Comparison of ENCODE assay signal across 29 mouse cellular contexts in genomic region chr19:16858646-16859045, GRCm38 (mm10). TPM values are rescaled to one million over a fixed set of nuclear protein-coding genes. Genes with fewer than 3 reads are reported as not detected.
DNase-seq lines count a peak whose midpoint lies in the region; ATAC-seq and TF ChIP-seq lines count a peak whose summit lies in the region.
"Had no signal": no experiment of that assay in that cellular context is flagged by ENCODE, and none has a peak within 500 bp of the region (broad histone marks: within the 10 kb centered on the region; RNA-seq: fewer than 3 reads in every experiment).

No protein-coding gene starts in this region.

- 39% methylated on average over 4 of the region's 4 CpGs for WGBS in embryonic facial prominence, embryonic 14.5 days
- WGBS in embryonic facial prominence, embryonic 10.5 days: 63% methylated on average over 4 of the region's 4 CpGs
- WGBS in forebrain, postnatal 0 days: 38% methylated on average over 4 of the region's 4 CpGs
- WGBS in forebrain, embryonic 10.5 days: 49% methylated on average over 4 of the region's 4 CpGs
- 40% methylated on average over 4 of the region's 4 CpGs for WGBS in midbrain, embryonic 11.5 days
- WGBS in midbrain, postnatal 0 days: 36% methylated on average over 4 of the region's 4 CpGs

- no peaks in the 10 kb centered on the region for H3K4me1 ChIP-seq in embryonic facial prominence, embryonic 14.5 days (ENCODE audit: control insufficient read depth, insufficient read depth, low read length)
- no peaks in the 10 kb centered on the region for H3K4me1 ChIP-seq in embryonic facial prominence, embryonic 10.5 days
- H3K4me1 ChIP-seq in forebrain, postnatal 0 days (ENCODE audit: insufficient read depth): no peaks in the 10 kb centered on the region
- no peaks in the 10 kb centered on the region for H3K4me1 ChIP-seq in forebrain, embryonic 10.5 days
- H3K4me1 ChIP-seq in midbrain, embryonic 11.5 days (ENCODE audit: control insufficient read depth, insufficient read depth, low read length): no peaks in the 10 kb centered on the region
- no peaks in the 10 kb centered on the region for H3K4me1 ChIP-seq in midbrain, postnatal 0 days (ENCODE audit: insufficient read depth, low read length)
- H3K4me1 ChIP-seq: embryonic facial prominence, embryonic 12.5 days; embryonic facial prominence, embryonic 15.5 days; forebrain, embryonic 13.5 days had no signal

- no peak overlapping the region for H3K4me2 ChIP-seq in embryonic facial prominence, embryonic 14.5 days (ENCODE audit: low read depth, low read length)
- no peak overlapping the region for H3K4me2 ChIP-seq in forebrain, postnatal 0 days (ENCODE audit: low read depth)
- no peak overlapping the region for H3K4me2 ChIP-seq in midbrain, embryonic 11.5 days
- H3K4me2 ChIP-seq in midbrain, postnatal 0 days (ENCODE audit: low read depth, low read length, poor library complexity, severe bottlenecking): no peak overlapping the region
- H3K4me2 ChIP-seq: embryonic facial prominence, embryonic 12.5 days; embryonic facial prominence, embryonic 15.5 days; forebrain, embryonic 13.5 days had no signal

- no peak for TF ChIP-seq CTCF in forebrain, postnatal 0 days (IDR thresholded peaks at IDR 0.05; ENCODE audit: low read depth)
- no peak for TF ChIP-seq CTCF in midbrain, postnatal 0 days (IDR thresholded peaks at IDR 0.05)

- peak; percentile 66 for DNase-seq in embryonic facial prominence, embryonic 14.5 days (ENCODE audit: low spot score)
- no peak for DNase-seq in embryonic facial prominence, embryonic 10.5 days (ENCODE audit: low spot score)
- no peak for DNase-seq in forebrain, postnatal 0 days
- DNase-seq in forebrain, embryonic 10.5 days (ENCODE audit: extremely low spot score, low spot score): no peak
- DNase-seq in midbrain, embryonic 11.5 days (ENCODE audit: low spot score, missing footprints): peak; percentile 82
- no peak for DNase-seq in midbrain, postnatal 0 days (ENCODE audit: low spot score)
- DNase-seq: adrenal gland, adult 8-10 months; adrenal gland, postnatal 14 days; adrenal gland, postnatal 36 days; B cell, adult 2 months; cerebellum, adult 11 months; cerebellum, adult 18-20 months; cerebellum, adult 8-10 months; cerebellum, adult 9-11 months; cerebellum, postnatal 14 days; cerebellum, postnatal 36 days; embryo, embryonic 11 days had no signal

- no peaks in the 10 kb centered on the region for H3K27me3 ChIP-seq in embryonic facial prominence, embryonic 14.5 days (replicated peaks; ENCODE audit: control insufficient read depth, insufficient read depth, low read length)
- peaks cover 20% of the 10 kb centered on the region for H3K27me3 ChIP-seq in embryonic facial prominence, embryonic 10.5 days (replicated peaks; ENCODE audit: low read depth, poor library complexity, severe bottlenecking)
- H3K27me3 ChIP-seq in forebrain, postnatal 0 days (ENCODE audit: insufficient read depth, low read length): no peaks in the 10 kb centered on the region; the same call in 1 of the 2 replicates
- peaks cover 19% of the 10 kb centered on the region for H3K27me3 ChIP-seq in forebrain, embryonic 10.5 days (ENCODE audit: poor library complexity, severe bottlenecking)
- H3K27me3 ChIP-seq in midbrain, embryonic 11.5 days (ENCODE audit: control insufficient read depth, insufficient read depth, low read length): no peaks in the 10 kb centered on the region; the same call in 1 of the 2 replicates
- 0 out of 2 replicates have a peak, but pooled peaks cover 2% of the 10 kb centered on the region for H3K27me3 ChIP-seq in midbrain, postnatal 0 days (ENCODE audit: insufficient read depth, low read length)
- H3K27me3 ChIP-seq: CH12.LX; embryonic facial prominence, embryonic 15.5 days; Patski had no signal

- H3K27ac ChIP-seq in embryonic facial prominence, embryonic 14.5 days (replicated peaks; ENCODE audit: low read depth, low read length): no peak overlapping the region
- H3K27ac ChIP-seq in embryonic facial prominence, embryonic 10.5 days (replicated peaks): no peak overlapping the region
- no peak overlapping the region for H3K27ac ChIP-seq in forebrain, postnatal 0 days (ENCODE audit: low read depth, low read length)
- H3K27ac ChIP-seq in forebrain, embryonic 10.5 days: no peak overlapping the region
- no peak overlapping the region for H3K27ac ChIP-seq in midbrain, embryonic 11.5 days (ENCODE audit: low read depth, low read length)
- no peak overlapping the region for H3K27ac ChIP-seq in midbrain, postnatal 0 days (ENCODE audit: low read depth, low read length)
- H3K27ac ChIP-seq: embryonic facial prominence, embryonic 12.5 days; embryonic facial prominence, embryonic 15.5 days; forebrain, embryonic 13.5 days had no signal

- no peaks in the 10 kb centered on the region for H3K36me3 ChIP-seq in embryonic facial prominence, embryonic 14.5 days (ENCODE audit: control insufficient read depth, insufficient read depth, low read length)
- H3K36me3 ChIP-seq in embryonic facial prominence, embryonic 10.5 days (replicated peaks): no peaks in the 10 kb centered on the region
- no peaks in the 10 kb centered on the region for H3K36me3 ChIP-seq in forebrain, postnatal 0 days (ENCODE audit: insufficient read depth)
- no peaks in the 10 kb centered on the region for H3K36me3 ChIP-seq in forebrain, embryonic 10.5 days (replicated peaks)
- H3K36me3 ChIP-seq in midbrain, embryonic 11.5 days (ENCODE audit: control insufficient read depth, insufficient read depth, low read length): no peaks in the 10 kb centered on the region
- no peaks in the 10 kb centered on the region for H3K36me3 ChIP-seq in midbrain, postnatal 0 days (ENCODE audit: insufficient read depth, low read length)
- H3K36me3 ChIP-seq: embryonic facial prominence, embryonic 12.5 days; embryonic facial prominence, embryonic 15.5 days; G1E had no signal

- no peak overlapping the region for H3K4me3 ChIP-seq in embryonic facial prominence, embryonic 14.5 days (ENCODE audit: low read depth, low read length)
- no peak overlapping the region for H3K4me3 ChIP-seq in embryonic facial prominence, embryonic 10.5 days
- no peak overlapping the region for H3K4me3 ChIP-seq in forebrain, postnatal 0 days (ENCODE audit: low read depth, low read length)
- no peak overlapping the region for H3K4me3 ChIP-seq in forebrain, embryonic 10.5 days
- H3K4me3 ChIP-seq in midbrain, embryonic 11.5 days (ENCODE audit: low read depth, low read length): no peak overlapping the region
- H3K4me3 ChIP-seq in midbrain, postnatal 0 days (ENCODE audit: low read depth, low read length): no peak overlapping the region
- H3K4me3 ChIP-seq: embryonic facial prominence, embryonic 12.5 days; embryonic facial prominence, embryonic 15.5 days; erythroblast, embryonic 14.5 days; forebrain, embryonic 13.5 days had no signal

- no peak overlapping the region for H3K9ac ChIP-seq in embryonic facial prominence, embryonic 14.5 days (ENCODE audit: low read depth, low read length)
- no peak overlapping the region for H3K9ac ChIP-seq in forebrain, postnatal 0 days
- no peak overlapping the region for H3K9ac ChIP-seq in midbrain, embryonic 11.5 days (ENCODE audit: low read length)
- H3K9ac ChIP-seq in midbrain, postnatal 0 days (replicated peaks; ENCODE audit: low read length, poor library complexity, severe bottlenecking): no peak overlapping the region
- H3K9ac ChIP-seq: embryonic facial prominence, embryonic 12.5 days; embryonic facial prominence, embryonic 15.5 days; forebrain, embryonic 13.5 days had no signal

- no peaks in the 10 kb centered on the region for H3K9me3 ChIP-seq in embryonic facial prominence, embryonic 14.5 days (ENCODE audit: control insufficient read depth, low read length)
- no peaks in the 10 kb centered on the region for H3K9me3 ChIP-seq in embryonic facial prominence, embryonic 10.5 days
- no peaks in the 10 kb centered on the region for H3K9me3 ChIP-seq in forebrain, postnatal 0 days (ENCODE audit: low read length)
- no peaks in the 10 kb centered on the region for H3K9me3 ChIP-seq in forebrain, embryonic 10.5 days
- no peaks in the 10 kb centered on the region for H3K9me3 ChIP-seq in midbrain, embryonic 11.5 days (ENCODE audit: control insufficient read depth, low read length)
- no peaks in the 10 kb centered on the region for H3K9me3 ChIP-seq in midbrain, postnatal 0 days (ENCODE audit: low read length)
- H3K9me3 ChIP-seq: embryonic facial prominence, embryonic 12.5 days; embryonic facial prominence, embryonic 15.5 days; forebrain, embryonic 13.5 days; G1E had no signal

- ATAC-seq in embryonic facial prominence, embryonic 14.5 days (ENCODE audit: low read depth): peak; percentile 72; the same call in 1 of the 2 replicates
- ATAC-seq in forebrain, postnatal 0 days: peak; percentile 65
- no peak for ATAC-seq in midbrain, embryonic 11.5 days (ENCODE audit: low FRiP score)
- no peak for ATAC-seq in midbrain, postnatal 0 days (ENCODE audit: low FRiP score)
- ATAC-seq: activated CD4-positive, CD25-positive, alpha-beta regulatory T cell, adult 4 months; CD4-positive, CD25-positive, alpha-beta regulatory T cell, adult 4 months; forebrain, embryonic 13.5 days; Patski had no signal

RNA-seq across cellular contexts. Expression of gene Foxb2, which starts 15.0 kb away (rescaled TPM):
- not detected in 2 replicates for polyA plus RNA-seq in embryonic facial prominence, embryonic 14.5 days (2014; fragmentation: Nextera tagmentation; extraction: Ambion mirVana)
- 0.16 TPM in 1 of 2 replicates, not detected in the other for polyA plus RNA-seq in embryonic facial prominence, embryonic 10.5 days (2016; fragmentation: Nextera tagmentation; extraction: Ambion mirVana)
- total RNA-seq in forebrain, postnatal 0 days (2014; rRNA removed): 0.62 and 1.4 TPM in 2 replicates
- polyA plus RNA-seq in forebrain, postnatal 0 days (2015; fragmentation: Nextera tagmentation; extraction: Ambion mirVana): 0.30 TPM in 1 of 2 replicates, not detected in the other
- 0.44 and 0.62 TPM in 2 replicates for polyA plus RNA-seq in forebrain, embryonic 10.5 days (2016; fragmentation: Nextera tagmentation; extraction: Ambion mirVana)
- 0.20 and 0.46 TPM in 2 replicates for polyA plus RNA-seq in midbrain, embryonic 11.5 days (2014; fragmentation: Nextera tagmentation; extraction: Ambion mirVana)
- total RNA-seq in midbrain, postnatal 0 days (2014; rRNA removed): 0.28 TPM in 1 of 2 replicates, not detected in the other
- polyA plus RNA-seq in midbrain, postnatal 0 days (2015; fragmentation: Nextera tagmentation; extraction: Ambion mirVana): 0.26 and 0.47 TPM in 2 replicates
- total RNA-seq: adrenal gland, adult 18-20 months; adrenal gland, adult 8-10 months; adrenal gland, postnatal 14 days; adrenal gland, postnatal 36 days; CH12.LX; common myeloid progenitor, adult 5-6 weeks had no signal
- polyA plus RNA-seq: activated CD4-positive, CD25-positive, alpha-beta regulatory T cell, adult 4 months; CD4-positive, CD25-positive, alpha-beta regulatory T cell, adult 4 months; erythroblast, embryonic 14.5 days; frontal cortex, adult 2 months; G1E; Patski had no signal

Comparison
In these comparisons a context has a peak if more than half of its experiments do, and no peak if none do; other contexts are left out.
1. DNase-seq: peak in embryonic facial prominence, embryonic 14.5 days (single experiment) and midbrain, embryonic 11.5 days (single experiment); none in embryonic facial prominence, embryonic 10.5 days (single experiment), forebrain, postnatal 0 days (single experiment), forebrain, embryonic 10.5 days (single experiment) and midbrain, postnatal 0 days (single experiment).
2. ATAC-seq: peak in embryonic facial prominence, embryonic 14.5 days (single experiment) and forebrain, postnatal 0 days (single experiment); none in midbrain, embryonic 11.5 days (single experiment) and midbrain, postnatal 0 days (single experiment).